Mouse (Mus musculus): Measurements from ENCODE around the gene Uso1. TPM values are rescaled to one million over a fixed set of nuclear protein-coding genes. Genes with fewer than 3 reads are reported as not detected.

The Uso1 gene
- polyA plus RNA-seq, 1 experiment from 2014 or later, result 38.4 TPM

DNA sequence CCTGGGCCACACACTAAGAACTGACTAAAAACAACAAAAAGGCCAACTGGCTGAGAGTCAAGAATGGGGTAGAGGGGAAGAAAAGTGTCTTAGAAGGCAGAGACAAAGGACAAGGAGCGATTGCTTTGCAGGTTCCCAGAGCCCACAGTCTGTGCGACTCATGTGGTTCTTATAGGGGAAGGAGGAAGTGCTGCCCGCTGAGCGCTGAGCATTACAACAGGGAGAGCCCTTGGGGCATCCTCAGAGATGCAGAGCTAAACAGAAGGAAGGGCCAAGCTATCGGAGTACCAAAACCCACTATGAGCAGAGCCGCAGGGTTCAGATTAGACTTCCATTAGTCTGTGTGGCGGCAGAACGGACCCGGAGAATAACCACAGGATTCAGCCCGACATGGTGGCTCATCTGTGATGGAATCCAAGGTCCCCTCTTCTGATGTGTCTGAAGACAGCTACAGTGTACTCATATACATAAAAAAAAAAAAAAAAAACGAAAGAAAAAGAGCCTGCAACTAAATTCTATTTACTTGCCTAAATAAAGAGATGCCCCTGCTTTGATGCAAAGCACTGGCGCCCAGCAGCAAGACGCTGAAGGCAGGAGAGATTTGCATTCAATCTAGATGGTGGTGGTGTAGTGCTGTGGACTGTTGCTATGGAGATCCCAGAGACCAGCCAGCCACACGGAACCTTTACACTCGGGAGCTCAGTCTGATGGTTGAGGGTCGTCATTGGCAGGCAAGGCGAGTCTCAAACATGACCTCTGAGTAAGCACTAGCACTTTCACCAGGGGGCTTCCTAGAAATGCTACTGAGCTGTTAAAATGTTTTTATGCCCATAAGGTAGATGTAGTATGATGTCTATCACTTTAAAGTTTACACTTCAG lies 81.4 kb downstream of the Uso1 start:
- no peaks in the 10 kb centered on the region for H3K9me3 ChIP-seq (replicated peaks; ENCODE audit: control insufficient read depth, low read length, poor library complexity, severe bottlenecking)
- peak overlapping the region; percentile 69 for H3K27ac ChIP-seq (ENCODE audit: low read length)
- H3K4me1 ChIP-seq (ENCODE audit: control insufficient read depth, insufficient read depth, low read length), result peaks cover 7% of the 10 kb centered on the region; the same call in 1 of the 2 replicates
- ATAC-seq, result peak; percentile 96
- H3K4me3 ChIP-seq (ENCODE audit: low read depth, low read length), result no peak overlapping the region
- H3K27me3 ChIP-seq (ENCODE audit: control insufficient read depth, insufficient read depth, low read depth, low read length), result no peaks in the 10 kb centered on the region
- H3K9ac ChIP-seq (ENCODE audit: low read depth, low read length), result 0 out of 2 replicates have a peak overlapping the region, but pooled peaks have one; percentile 13
- no peaks in the 10 kb centered on the region for H3K36me3 ChIP-seq (ENCODE audit: control insufficient read depth, insufficient read depth, low read length)
- WGBS, result 15% methylated on average over 17 of the region's 17 CpGs
- H3K4me2 ChIP-seq (ENCODE audit: low read length), result peak overlapping the region; percentile 26; the same call in 1 of the 2 replicates

GRCm38 (mm10) chr5:92219826-92220225 lies 82.1 kb downstream of the Uso1 start:
- no peak overlapping the region for H3K4me3 ChIP-seq (ENCODE audit: low read depth, low read length)
- peak overlapping the region; percentile 69; the same call in 1 of the 2 replicates for H3K27ac ChIP-seq (ENCODE audit: low read length)
- H3K4me1 ChIP-seq (ENCODE audit: control insufficient read depth, insufficient read depth, low read length), result peaks cover 7% of the 10 kb centered on the region; the same call in 1 of the 2 replicates
- H3K9me3 ChIP-seq (replicated peaks; ENCODE audit: control insufficient read depth, low read length, poor library complexity, severe bottlenecking), result no peaks in the 10 kb centered on the region
- no peaks in the 10 kb centered on the region for H3K36me3 ChIP-seq (ENCODE audit: control insufficient read depth, insufficient read depth, low read length)
- H3K4me2 ChIP-seq (ENCODE audit: low read length), result no peak overlapping the region
- no peak overlapping the region for H3K9ac ChIP-seq (ENCODE audit: low read depth, low read length)
- 67% methylated on average over 6 of the region's 6 CpGs for WGBS
- ATAC-seq, result peak; percentile 61; the same call in 1 of the 2 replicates
- no peaks in the 10 kb centered on the region for H3K27me3 ChIP-seq (ENCODE audit: control insufficient read depth, insufficient read depth, low read depth, low read length)

- Histone ChIP-seq H3K9ac (ENCODE audit: low read depth, low read length) (no peak overlapping the region), H3K27me3 (ENCODE audit: control insufficient read depth, insufficient read depth, low read depth, low read length) (no peaks in the 10 kb centered on the region), H3K4me1 (ENCODE audit: control insufficient read depth, insufficient read depth, low read length) (peaks cover 7% of the 10 kb centered on the region; the same call in 1 of the 2 replicates), H3K4me2 (ENCODE audit: low read length) (no peak overlapping the region), H3K4me3 (ENCODE audit: low read depth, low read length) (no peak overlapping the region), H3K27ac (ENCODE audit: low read length) (no peak overlapping the region), H3K36me3 (ENCODE audit: control insufficient read depth, insufficient read depth, low read length) (no peaks in the 10 kb centered on the region), H3K9me3 (replicated peaks; ENCODE audit: control insufficient read depth, low read length, poor library complexity, severe bottlenecking) (no peaks in the 10 kb centered on the region)
- ATAC-seq, result no peak
- WGBS, result 94% methylated on average over 8 of the region's 8 CpGs
Measured at GRCm38 (mm10) chr5:92220287-92220902, 82.7 kb downstream of the Uso1 start.

GRCm38 (mm10) chr5:92227782-92228181 lies 90.0 kb downstream of the Uso1 start:
- no peak overlapping the region for H3K4me3 ChIP-seq (ENCODE audit: low read depth, low read length)
- H3K9me3 ChIP-seq (replicated peaks; ENCODE audit: control insufficient read depth, low read length, poor library complexity, severe bottlenecking), result no peaks in the 10 kb centered on the region
- WGBS, result 89% methylated on average over 7 of the region's 7 CpGs
- H3K27ac ChIP-seq (ENCODE audit: low read length), result no peak overlapping the region
- H3K36me3 ChIP-seq (ENCODE audit: control insufficient read depth, insufficient read depth, low read length), result no peaks in the 10 kb centered on the region
- H3K27me3 ChIP-seq (ENCODE audit: control insufficient read depth, insufficient read depth, low read depth, low read length), result no peaks in the 10 kb centered on the region
- H3K4me2 ChIP-seq (ENCODE audit: low read length), result no peak overlapping the region
- no peak overlapping the region for H3K9ac ChIP-seq (ENCODE audit: low read depth, low read length)
- H3K4me1 ChIP-seq (ENCODE audit: control insufficient read depth, insufficient read depth, low read length), result no peaks in the 10 kb centered on the region
- ATAC-seq, result no peak

DNA sequence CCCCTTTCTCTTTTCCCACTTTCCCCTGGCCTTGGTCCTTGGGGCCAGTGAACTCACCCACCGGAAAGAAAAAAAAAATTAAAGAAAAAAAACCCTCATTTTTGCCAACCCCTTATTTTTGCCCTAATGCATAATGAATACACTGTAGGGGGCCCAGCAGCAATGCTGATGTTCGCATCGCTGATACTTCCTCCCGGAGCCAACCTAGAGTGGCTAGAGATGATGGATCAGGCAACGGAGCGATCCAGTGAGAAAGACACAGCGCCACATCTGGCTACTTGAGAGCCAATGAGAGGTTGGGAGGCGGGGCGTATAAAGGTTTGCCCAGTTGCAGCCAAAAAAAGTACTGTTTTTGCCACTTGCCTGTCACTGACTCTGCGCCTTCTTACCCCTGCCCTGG lies 91.0 kb downstream of the Uso1 start:
- 30% methylated on average over 10 of the region's 10 CpGs for WGBS

GRCm38 (mm10) chr5:92229514-92229913 lies 91.8 kb downstream of the Uso1 start:
- Histone ChIP-seq H3K27me3 (ENCODE audit: control insufficient read depth, insufficient read depth, low read depth, low read length) (no peaks in the 10 kb centered on the region), H3K27ac (ENCODE audit: low read length) (no peak overlapping the region), H3K4me3 (ENCODE audit: low read depth, low read length) (no peak overlapping the region), H3K36me3 (ENCODE audit: control insufficient read depth, insufficient read depth, low read length) (no peaks in the 10 kb centered on the region), H3K4me1 (ENCODE audit: control insufficient read depth, insufficient read depth, low read length) (no peaks in the 10 kb centered on the region), H3K9me3 (replicated peaks; ENCODE audit: control insufficient read depth, low read length, poor library complexity, severe bottlenecking) (no peaks in the 10 kb centered on the region), H3K9ac (ENCODE audit: low read depth, low read length) (no peak overlapping the region), H3K4me2 (ENCODE audit: low read length) (no peak overlapping the region)
- no peak for ATAC-seq
- 88% methylated on average over 3 of the region's 3 CpGs for WGBS

More for the DNA sequence above, 91.0 kb downstream of the Uso1 start:
- Histone ChIP-seq H3K27me3 (ENCODE audit: control insufficient read depth, insufficient read depth, low read depth, low read length) (no peaks in the 10 kb centered on the region), H3K4me1 (ENCODE audit: control insufficient read depth, insufficient read depth, low read length) (no peaks in the 10 kb centered on the region), H3K4me2 (ENCODE audit: low read length) (no peak overlapping the region), H3K9ac (ENCODE audit: low read depth, low read length) (no peak overlapping the region), H3K9me3 (replicated peaks; ENCODE audit: control insufficient read depth, low read length, poor library complexity, severe bottlenecking) (no peaks in the 10 kb centered on the region), H3K27ac (ENCODE audit: low read length) (no peak overlapping the region), H3K4me3 (ENCODE audit: low read depth, low read length) (no peak overlapping the region), H3K36me3 (ENCODE audit: control insufficient read depth, insufficient read depth, low read length) (no peaks in the 10 kb centered on the region)
- no peak for ATAC-seq

GRCm38 (mm10) chr5:92230306-92230705 lies 92.6 kb downstream of the Uso1 start:
- H3K36me3 ChIP-seq (ENCODE audit: control insufficient read depth, insufficient read depth, low read length), result no peaks in the 10 kb centered on the region
- no peak for ATAC-seq
- no peaks in the 10 kb centered on the region for H3K9me3 ChIP-seq (replicated peaks; ENCODE audit: control insufficient read depth, low read length, poor library complexity, severe bottlenecking)
- H3K27me3 ChIP-seq (ENCODE audit: control insufficient read depth, insufficient read depth, low read depth, low read length), result no peaks in the 10 kb centered on the region
- H3K4me2 ChIP-seq (ENCODE audit: low read length), result no peak overlapping the region
- H3K4me3 ChIP-seq (ENCODE audit: low read depth, low read length), result no peak overlapping the region
- H3K4me1 ChIP-seq (ENCODE audit: control insufficient read depth, insufficient read depth, low read length), result no peaks in the 10 kb centered on the region
- no peak overlapping the region for H3K27ac ChIP-seq (ENCODE audit: low read length)
- no peak overlapping the region for H3K9ac ChIP-seq (ENCODE audit: low read depth, low read length)
- 87% methylated on average over 11 of the region's 11 CpGs for WGBS

DNA sequence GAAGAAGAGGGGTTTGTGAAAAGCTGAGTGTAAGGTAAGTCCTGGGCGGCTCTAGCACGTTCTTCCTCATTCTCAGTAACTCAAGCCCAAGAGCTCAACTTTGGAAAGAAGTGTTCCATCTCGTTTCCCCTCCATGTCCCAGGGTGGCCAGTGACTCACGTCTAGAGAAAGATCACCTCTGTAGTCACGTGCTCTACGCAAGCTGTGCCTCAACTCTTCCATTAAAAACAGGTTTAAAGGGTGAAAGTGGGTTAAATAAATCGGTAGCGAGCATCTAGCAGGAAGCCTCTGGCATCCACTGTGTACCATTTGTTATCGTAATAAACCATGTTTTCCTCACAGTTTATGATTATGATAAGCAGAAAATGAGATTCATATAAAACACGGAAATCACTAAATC lies 94.1 kb downstream of the Uso1 start:
- Histone ChIP-seq H3K9me3 (replicated peaks; ENCODE audit: control insufficient read depth, low read length, poor library complexity, severe bottlenecking) (no peaks in the 10 kb centered on the region), H3K9ac (ENCODE audit: low read depth, low read length) (no peak overlapping the region), H3K4me1 (ENCODE audit: control insufficient read depth, insufficient read depth, low read length) (no peaks in the 10 kb centered on the region), H3K36me3 (ENCODE audit: control insufficient read depth, insufficient read depth, low read length) (no peaks in the 10 kb centered on the region), H3K4me2 (ENCODE audit: low read length) (no peak overlapping the region), H3K4me3 (ENCODE audit: low read depth, low read length) (no peak overlapping the region), H3K27me3 (ENCODE audit: control insufficient read depth, insufficient read depth, low read depth, low read length) (no peaks in the 10 kb centered on the region), H3K27ac (ENCODE audit: low read length) (no peak overlapping the region)
- WGBS, result 76% methylated on average over 10 of the region's 10 CpGs
- no peak for ATAC-seq

- H3K36me3 ChIP-seq (ENCODE audit: control insufficient read depth, insufficient read depth, low read length), result no peaks in the 10 kb centered on the region
- no peak overlapping the region for H3K4me3 ChIP-seq (ENCODE audit: low read depth, low read length)
- H3K9ac ChIP-seq (ENCODE audit: low read depth, low read length), result no peak overlapping the region
- no peaks in the 10 kb centered on the region for H3K4me1 ChIP-seq (ENCODE audit: control insufficient read depth, insufficient read depth, low read length)
- H3K9me3 ChIP-seq (replicated peaks; ENCODE audit: control insufficient read depth, low read length, poor library complexity, severe bottlenecking), result no peaks in the 10 kb centered on the region
- no peak for ATAC-seq
- H3K27me3 ChIP-seq (ENCODE audit: control insufficient read depth, insufficient read depth, low read depth, low read length), result no peaks in the 10 kb centered on the region
- H3K27ac ChIP-seq (ENCODE audit: low read length), result no peak overlapping the region
- WGBS, result 93% methylated on average over 4 of the region's 4 CpGs
- H3K4me2 ChIP-seq (ENCODE audit: low read length), result no peak overlapping the region
Measured at GRCm38 (mm10) chr5:92233366-92233765, 95.6 kb downstream of the Uso1 start.

Measured in midbrain, embryonic 16.5 days (tissue).